In genomic region chr3:158388076-158388454, GRCm38 (mm10) we compare ENCODE assay signal across 25 mouse cellular contexts.
"Had no signal": no experiment of that assay in that cellular context is flagged by ENCODE, and none has a peak within 500 bp of the region (broad histone marks: within the 10 kb centered on the region; RNA-seq: fewer than 3 reads in every experiment).

No protein-coding gene starts in this region.

- H3K27ac ChIP-seq: heart, adult 2 months; heart, embryonic 13.5 days; heart, embryonic 15.5 days; hindbrain, embryonic 13.5 days; hindbrain, embryonic 15.5 days; hindbrain, postnatal 0 days; kidney, embryonic 15.5 days; kidney, postnatal 0 days; limb, embryonic 13.5 days; limb, embryonic 15.5 days had no signal

- H3K4me3 ChIP-seq: heart, adult 2 months; heart, embryonic 13.5 days; heart, embryonic 15.5 days; hindbrain, embryonic 13.5 days; hindbrain, embryonic 15.5 days; kidney, embryonic 15.5 days; limb, embryonic 13.5 days; limb, embryonic 15.5 days had no signal

- H3K9me3 ChIP-seq: heart, embryonic 13.5 days; heart, embryonic 15.5 days; hindbrain, embryonic 13.5 days; hindbrain, embryonic 15.5 days; kidney, embryonic 15.5 days; limb, embryonic 13.5 days; limb, embryonic 15.5 days had no signal

- H3K9ac ChIP-seq: heart, embryonic 13.5 days; heart, embryonic 15.5 days; hindbrain, embryonic 13.5 days; hindbrain, embryonic 15.5 days; kidney, embryonic 15.5 days; limb, embryonic 13.5 days; limb, embryonic 15.5 days had no signal

- ATAC-seq: hindbrain, postnatal 0 days; intestine, embryonic 16.5 days had no signal

- H3K4me2 ChIP-seq: heart, embryonic 11.5 days; heart, embryonic 13.5 days; heart, embryonic 15.5 days; hindbrain, embryonic 13.5 days; hindbrain, embryonic 15.5 days; kidney, embryonic 15.5 days; limb, embryonic 13.5 days; limb, embryonic 15.5 days had no signal

- H3K27me3 ChIP-seq: heart, embryonic 13.5 days; heart, embryonic 15.5 days; hindbrain, embryonic 13.5 days; hindbrain, embryonic 15.5 days; kidney, embryonic 15.5 days; limb, embryonic 13.5 days; limb, embryonic 15.5 days had no signal

- H3K4me1 ChIP-seq: heart, embryonic 13.5 days; heart, embryonic 15.5 days; hindbrain, embryonic 15.5 days; kidney, embryonic 15.5 days; limb, embryonic 13.5 days; limb, embryonic 15.5 days had no signal

- DNase-seq: gastrocnemius, postnatal 14 days; gastrocnemius, postnatal 36 days; heart, adult 11 months; heart, adult 2 months; heart, postnatal 14 days; heart, postnatal 36 days; kidney, adult 11 months; kidney, adult 2 months; kidney, adult 9 months; kidney, postnatal 14 days; kidney, postnatal 36 days; layer of hippocampus, adult 9-11 months; layer of hippocampus, postnatal 36 days; left cerebral cortex, postnatal 4 days had no signal

- H3K36me3 ChIP-seq: heart, embryonic 13.5 days; heart, embryonic 15.5 days; hindbrain, embryonic 13.5 days; hindbrain, embryonic 15.5 days; kidney, embryonic 15.5 days; limb, embryonic 13.5 days; limb, embryonic 15.5 days had no signal
